Mouse (Mus musculus): Measurements from ENCODE around the gene Zcrb1.
"Not testable (repeated sequence)": the region's sequence is repeated elsewhere in the genome, so short reads cannot be mapped to it uniquely, and the experiment has no call there.

The Zcrb1 gene

DNA sequence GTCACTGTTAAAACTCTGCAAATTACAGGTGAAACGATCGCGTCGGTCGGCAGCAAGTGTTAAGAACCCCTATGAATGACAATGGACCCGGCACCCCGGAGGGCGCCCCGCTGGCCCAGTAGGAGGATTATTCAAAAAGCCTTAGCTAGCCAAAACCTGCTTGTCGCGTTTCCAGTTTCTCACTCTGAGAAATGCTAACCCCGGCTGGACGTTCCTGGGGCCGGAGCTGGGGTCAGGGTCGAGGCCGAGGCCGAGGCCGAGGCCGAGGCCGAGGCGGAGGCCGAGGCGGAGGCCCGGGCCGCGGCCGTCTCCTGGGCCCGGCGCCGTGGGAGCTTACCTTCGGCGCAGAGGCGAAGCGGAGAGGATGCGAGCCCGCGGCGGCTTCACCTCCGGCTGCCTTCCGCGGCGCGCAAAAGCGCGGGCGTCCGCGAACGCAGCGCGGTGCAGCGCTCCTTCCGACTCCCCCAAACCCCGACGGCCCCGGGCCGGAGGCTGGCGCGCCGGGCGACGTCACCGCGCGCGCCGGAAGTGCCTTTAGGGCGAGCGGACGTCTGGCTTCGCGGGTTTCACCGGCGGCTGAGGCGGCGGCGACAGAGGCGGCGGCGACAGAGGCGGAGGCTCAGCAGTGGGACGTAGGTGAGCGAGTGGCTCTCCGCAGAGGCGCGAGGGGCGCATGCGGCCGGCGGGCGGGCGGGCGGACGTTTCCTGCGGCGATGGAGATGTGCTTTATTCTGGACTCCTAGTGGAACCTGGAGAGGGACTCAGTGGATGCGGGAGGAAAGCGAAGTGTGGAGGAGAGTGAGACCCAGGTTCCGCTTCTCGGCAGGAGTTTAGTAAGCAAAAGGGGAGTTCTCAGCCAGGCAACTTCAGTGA is at the start of gene Zcrb1, which contains the start of gene Pphln1:
Gene Zcrb1 (minus strand): TSS at position 509 of the 873 bp plus-strand sequence.
Gene Pphln1 (plus strand): TSS at position 525 of the 873 bp plus-strand sequence.
- DNase-seq: peak; percentile 86 to 91

DNA sequence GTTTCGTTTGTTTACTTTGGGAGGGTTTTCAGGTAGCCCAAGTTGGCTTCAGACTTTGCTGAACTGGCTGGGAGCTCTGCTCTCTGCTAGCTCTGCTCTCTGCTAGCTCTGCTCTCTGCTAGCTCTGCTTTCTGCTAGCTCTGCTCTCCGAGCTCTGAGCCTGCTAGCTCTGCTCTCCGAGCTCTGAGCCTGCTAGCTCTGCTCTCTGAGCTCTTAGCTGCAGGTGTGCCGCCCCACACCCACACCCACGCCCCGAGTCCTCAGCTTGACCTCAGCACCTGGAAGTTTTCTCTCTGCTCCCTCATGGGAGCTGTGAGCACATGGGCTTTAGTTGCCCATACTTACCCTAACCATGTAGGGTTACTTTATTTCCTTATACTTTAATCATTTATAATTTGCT is 45.5 kb upstream of the Zcrb1 start:
- DNase-seq: no peak

DNA sequence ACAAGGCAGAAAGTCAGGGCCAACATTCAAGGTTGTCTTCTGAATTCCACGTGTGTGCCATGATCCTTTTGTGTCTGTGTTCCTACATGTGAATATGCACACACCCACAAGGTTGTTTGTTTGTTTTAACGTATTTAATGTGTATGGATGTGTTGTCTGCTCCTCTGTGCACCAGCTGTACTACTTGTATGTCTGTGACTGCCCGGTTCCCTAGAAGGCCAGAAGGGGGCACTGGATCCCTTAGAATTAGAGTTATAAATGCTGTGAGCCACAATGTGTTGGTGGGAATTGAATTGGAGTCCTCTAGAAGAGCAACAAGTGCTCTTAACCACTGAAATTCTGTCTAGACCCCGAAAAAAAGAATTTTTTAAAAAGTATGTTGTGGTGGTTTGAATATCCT is 44.1 kb upstream of the Zcrb1 start:
- peak in 1 of 2 experiments; percentile 13 for DNase-seq

DNA sequence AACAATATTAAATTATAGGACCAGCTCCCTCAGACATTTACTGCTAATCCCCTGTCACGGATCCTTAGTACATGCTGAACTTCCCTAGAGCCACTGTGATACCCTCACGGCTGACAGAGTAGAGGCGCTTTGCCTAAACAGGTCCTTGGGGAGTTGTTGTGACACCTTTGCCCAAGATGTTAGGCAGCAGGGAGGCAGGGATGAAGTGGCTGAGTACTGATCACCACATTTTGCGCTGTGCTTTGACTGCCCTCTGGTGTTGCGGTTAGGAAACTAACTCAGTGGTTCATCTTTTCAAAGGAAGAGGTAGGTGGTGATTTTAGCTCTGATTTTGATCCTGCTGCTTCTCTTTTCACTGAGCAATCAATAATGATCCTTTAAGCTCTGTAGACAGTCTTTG is 40.5 kb upstream of the Zcrb1 start:
- peak; percentile 73 to 75 for DNase-seq

DNA sequence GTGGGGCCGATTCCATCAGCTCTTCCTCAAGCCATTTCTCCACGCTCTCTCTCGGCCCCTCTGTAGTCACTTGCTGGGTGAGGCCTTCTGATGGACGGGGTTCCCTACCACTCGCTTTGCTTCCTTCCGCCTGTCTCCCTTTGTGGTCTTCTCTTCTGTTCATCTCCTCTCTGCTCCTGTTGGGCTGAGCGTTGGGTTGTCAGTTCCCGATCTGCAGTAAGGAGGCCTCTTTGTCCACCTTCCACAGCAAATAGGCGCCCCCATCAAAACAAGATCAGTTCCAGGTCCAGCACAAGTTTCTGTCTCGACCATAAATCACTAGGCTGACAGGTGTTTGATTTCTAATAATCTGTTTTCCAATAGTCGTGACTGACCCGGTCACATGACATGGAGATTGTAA is 37.9 kb upstream of the Zcrb1 start:
- no peak for DNase-seq

DNA sequence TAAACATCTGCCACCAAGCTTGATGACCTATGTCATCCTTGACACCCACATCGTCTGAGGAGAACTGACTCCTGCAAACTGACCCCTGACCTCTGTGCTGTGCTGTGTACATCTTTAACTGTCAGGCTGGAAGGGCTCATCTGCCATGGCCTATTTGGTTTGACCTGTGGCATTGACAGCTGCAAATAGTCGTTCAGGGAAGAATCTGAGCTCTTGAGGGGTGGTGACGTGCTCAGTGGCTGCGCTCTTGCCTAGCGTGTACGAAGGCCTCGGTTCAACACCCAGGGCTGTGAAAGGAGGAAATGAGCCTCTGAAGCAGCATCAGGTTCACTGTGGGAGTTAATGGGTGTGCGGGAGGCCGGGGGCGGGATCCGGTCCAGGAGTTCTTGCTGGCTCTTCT is 35.7 kb upstream of the Zcrb1 start:
- DNase-seq: peak; percentile 44 to 65

DNA sequence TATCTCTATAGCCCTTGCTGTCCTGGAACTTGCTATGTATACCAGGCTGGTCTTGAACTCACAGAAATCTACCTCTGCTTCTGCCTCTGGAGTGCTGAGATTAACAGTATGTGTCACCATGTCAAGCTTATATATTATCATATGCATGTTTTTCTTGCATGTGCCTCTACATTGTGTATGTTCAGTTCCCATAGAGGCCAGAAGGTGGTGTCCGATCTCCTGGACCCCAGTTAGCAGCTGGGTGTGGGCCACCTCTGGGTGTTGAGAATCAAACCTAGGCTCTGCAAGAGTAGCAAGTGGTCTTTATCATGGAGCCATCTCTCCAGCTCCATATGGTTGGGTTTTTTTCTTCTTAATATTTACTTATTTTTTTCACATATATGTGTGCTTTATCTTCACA is 24.4 kb upstream of the Zcrb1 start:
- DNase-seq: no peak

DNA sequence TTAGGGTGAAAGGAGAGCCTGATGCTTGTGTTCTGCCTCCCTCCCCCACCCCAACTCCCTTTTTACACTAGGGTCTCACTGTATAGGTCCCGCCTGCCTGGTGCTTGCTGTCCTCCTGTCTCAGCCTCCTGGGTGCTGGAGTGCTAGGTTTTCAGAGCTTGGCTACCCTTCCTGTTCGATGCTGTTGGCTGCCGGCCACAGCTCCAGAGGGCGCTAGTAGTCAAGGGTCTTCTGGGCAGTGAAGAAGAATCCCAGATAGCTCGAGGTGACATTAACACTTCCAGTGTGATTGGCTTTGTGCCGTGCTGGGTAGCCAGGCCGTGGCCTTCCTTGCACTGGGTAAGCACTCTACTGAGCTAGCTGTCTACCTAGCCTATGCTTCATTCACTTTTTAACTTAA is 22.5 kb upstream of the Zcrb1 start:
- peak in 1 of 2 experiments; percentile 21 for DNase-seq

DNA sequence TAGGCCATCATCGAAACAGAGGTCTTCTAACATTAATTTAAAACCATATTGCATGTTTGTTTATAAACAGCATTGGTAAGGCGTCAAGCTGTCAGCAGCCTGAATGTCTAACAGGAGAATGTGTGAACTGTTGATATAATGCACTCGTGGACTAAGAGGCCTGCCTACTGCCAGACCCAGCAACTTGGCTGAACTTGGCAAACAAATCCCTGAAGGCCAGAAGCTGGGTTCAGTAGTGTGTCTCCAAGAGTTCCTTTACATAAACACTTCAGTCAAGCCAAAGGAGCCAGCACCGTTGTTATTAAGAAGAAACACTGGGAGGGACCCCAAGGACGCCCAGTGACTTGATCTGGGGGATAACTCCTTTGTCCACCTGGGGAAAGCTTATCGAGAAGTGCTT is 18.2 kb upstream of the Zcrb1 start:
- DNase-seq: no peak

DNA sequence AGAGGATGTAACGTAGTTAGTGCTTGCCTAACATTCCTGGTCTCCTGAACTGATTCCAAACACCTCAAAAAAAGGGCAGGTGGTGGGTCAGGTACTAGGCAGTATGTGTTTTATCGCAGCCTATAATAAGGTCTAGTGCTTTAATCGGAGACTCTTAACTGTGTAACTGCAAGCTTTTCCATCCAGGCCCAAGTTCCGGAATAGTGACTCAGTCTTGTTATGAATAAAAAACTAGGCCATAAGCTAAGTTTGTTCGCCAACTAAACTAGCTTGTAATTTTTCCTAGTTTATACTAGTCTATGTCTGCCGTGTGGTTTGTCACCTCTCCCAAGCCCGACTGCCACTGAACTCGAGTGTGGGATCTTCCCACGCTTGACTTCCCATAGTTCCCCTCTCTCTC is 16.3 kb upstream of the Zcrb1 start:
- no peak for DNase-seq

DNA sequence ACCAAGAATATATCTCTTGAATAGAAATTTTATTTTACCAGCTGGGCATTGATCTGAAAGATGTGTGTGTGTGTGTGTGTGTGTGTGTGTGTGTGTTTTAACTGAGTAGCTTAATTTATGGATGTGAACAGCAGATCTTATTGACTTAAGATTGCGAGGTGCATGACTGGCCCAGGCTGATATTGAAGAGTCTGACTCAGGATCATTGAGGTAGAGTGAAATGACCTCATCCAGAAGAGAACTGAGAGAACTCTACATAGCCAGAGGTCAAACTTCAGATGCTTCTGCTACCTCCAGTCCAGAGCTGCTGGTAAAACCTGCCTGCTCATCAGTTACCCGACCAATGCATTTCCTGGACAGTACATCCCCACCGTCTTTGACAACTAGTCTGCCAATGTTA is 14.3 kb upstream of the Zcrb1 start:
- DNase-seq: no peak

DNA sequence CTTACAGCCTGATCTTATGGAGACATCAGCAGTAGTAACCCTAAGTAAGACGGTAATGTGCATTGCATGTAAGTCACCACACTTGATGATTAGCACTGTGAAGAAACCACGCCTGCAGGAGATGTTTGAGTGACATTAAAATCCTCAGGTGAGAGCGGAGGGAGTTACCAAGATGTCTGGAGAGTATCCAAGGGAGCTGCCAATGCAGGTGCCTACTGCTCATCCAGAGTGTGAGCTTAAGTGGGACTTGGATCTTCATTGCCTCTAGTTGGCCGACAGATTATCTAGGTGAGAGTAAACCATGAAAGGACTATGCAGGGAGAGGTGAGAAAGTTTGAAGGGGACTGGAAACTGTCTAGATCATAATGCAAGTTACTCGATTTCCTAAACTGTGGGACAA is 8.4 kb upstream of the Zcrb1 start:
- DNase-seq: no peak

DNA sequence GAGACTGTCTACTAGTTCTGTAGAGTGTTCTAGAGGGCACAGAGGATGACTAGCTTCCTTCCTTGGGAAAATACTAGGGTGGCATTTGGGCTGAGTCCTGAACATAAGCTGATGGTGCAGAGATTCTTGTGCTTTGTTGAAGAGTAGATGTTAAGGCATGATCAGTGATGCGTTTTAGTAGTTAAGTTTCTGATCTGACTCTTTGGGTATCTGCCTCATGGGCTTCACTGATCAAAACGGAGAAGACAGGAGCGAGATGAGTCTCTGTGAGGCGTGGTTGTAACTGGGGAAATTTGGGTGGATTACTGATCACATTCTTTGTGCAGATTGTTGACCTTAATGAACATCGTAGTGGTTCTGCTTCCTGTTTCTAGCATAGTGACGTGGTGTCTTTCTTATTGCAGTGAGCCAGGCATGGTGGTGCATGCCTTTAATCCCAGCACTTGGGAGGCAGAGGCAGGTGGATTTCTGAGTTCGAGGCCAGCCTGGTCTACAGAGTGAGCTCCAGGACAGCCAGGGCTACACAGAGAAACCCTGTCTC is 7.4 kb upstream of the Zcrb1 start:
- no peak for DNase-seq

DNA sequence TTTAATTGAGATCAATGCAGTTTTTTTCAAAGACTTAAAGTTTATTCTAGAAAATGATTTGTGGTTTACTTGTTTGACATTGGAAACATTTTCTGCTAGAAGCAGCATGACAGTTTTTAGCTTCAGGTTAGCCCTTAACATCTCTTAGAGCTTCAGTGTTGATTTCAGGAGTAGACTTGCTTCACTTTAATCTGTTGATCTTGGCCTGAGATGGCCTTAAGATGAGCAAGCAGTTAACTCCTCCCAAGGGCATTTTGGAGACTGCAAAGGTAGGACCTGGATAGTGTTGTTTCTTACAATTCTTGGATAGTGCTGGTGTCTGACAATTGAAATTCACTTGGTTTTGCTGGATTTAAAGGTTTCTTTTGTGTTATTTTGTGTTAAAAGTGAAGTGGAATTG is 6.7 kb upstream of the Zcrb1 start:
- DNase-seq: no peak

DNA sequence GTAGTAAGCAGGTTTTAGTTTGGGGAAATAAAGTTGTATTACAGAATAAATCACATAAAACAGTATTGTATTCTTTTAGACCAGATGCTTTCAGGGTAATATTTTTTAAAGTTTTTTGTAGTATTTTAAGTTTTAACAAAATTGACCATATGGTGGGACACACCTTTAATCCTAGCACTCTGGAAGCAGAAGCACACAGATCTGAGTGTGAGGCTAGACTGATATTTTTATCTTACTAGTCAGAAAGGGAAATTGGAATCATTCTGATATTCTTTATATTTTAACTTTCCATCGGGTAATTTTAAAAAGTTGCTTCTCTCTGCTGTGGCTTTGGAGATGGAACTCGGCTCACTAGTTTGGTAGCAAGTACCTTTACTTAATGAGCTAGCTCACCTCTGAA is 4.6 kb upstream of the Zcrb1 start:
- DNase-seq: no peak

DNA sequence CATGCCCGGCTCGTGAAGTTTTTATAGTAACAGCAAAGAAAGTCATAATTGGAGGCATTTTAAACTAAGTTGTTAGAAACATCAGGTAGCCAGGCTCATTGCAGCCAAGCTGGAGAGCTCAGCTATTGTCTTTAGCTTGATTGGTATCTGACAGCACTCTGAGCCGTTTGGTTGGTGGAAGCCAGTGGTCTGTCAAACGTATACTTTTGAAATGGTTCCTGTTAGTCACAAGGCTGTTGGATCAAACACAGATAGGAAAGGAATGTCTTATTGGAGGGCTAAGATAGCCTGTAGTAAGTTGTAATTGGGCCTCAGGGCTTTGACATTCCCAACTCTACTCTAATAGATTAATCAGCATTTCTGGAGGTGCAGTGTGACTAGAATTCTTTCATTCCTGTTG is 3.3 kb upstream of the Zcrb1 start:
- DNase-seq: no peak

DNA sequence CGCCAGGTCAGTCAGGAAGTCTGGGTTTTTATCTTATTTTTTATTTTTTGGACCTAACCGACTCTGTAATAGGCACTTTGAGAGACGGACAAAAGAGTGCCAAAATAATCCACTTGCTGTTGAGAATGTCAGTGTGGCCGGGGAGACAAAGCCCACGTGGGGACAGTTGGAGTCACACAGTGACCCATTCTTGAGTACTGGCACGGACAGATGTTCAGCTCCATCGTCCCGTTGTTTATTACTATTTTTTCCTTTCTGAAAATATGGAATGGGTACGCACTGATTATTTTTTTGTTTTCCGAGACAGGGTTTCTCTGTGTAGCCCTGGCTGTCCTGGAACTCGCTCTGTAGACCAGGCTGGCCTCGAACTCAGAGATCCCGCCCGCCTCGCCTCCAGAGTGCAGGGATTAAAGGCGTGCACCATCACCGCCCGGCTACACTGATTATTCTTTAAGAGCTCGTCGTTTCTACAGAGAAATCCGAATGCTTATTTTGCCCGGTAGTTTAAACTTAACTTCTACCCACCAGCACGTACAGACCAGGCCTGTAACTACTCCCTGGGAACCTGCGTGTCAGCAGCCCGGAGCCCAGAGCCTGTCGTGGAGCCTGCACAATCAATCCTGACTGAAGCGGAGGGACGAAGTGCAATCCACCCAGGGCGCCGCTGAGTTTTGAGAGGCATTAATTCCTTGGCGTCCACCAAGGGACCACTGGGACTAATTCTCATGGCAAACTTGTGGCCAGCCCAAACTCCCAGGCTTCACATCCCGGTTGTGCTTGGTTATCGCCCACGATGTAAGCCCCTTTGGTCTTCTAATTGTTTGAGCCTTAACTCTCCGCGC is 786 bp upstream of the Zcrb1 start:
- peak; percentile 25 to 34 for DNase-seq

DNA sequence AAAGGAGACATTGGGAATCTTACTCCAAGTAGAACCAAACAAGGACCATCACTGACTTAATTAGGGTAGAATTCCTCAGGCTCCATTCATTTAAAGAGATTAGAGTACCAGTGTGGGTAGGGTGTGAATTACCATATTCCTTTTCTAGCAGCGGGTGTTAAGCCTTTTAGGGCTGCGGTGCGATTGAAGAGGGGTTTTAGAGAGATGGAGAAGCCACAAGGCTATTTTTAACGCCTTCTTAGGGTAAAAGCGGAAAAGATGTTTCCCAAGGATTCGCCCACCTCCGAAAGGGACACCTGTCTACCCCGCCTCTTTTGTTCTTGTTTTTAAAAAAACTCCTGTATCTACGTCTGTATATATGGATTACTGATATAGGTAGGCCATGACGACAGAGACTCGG is 865 bp downstream of the Zcrb1 start:
- DNase-seq: no peak

DNA sequence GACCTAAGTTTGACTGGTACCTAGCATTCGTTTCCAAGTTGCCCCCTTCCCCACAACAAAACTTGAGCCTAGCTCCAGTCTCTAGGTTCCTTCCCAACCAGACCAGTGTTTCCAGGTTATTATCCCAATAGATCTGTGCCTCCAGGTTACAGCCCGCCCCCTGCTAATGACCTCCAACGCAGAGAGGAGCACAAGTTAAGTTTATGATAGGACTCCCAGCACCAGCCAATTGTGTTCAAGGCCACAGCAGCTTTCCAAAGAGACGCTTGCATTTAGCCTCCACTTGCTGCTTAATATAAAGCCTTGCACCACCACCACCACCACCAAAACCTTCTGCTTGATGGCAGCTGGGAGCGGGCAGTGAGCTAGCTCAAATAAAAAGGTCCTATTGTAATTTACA is 16.8 kb downstream of the Zcrb1 start:
- no peak for DNase-seq

DNA sequence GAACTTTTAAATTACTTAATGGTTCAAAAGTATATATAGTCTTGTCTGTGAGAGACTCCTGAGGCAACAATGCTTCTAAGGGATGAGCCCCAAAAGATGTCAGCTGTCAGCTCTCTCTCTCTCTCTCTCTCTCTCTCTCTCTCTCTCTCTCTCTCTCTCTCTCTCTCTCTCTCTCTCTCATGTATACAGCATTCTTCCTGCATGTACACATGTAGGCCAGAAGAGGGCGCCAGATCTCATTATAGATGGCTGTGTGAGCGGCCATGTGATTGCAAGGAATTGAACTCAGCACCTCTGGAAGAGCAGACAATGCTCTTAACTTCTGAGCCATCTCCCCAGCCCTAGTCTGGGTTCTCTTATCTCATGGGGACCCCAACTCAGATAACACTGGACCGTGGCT is 19.0 kb downstream of the Zcrb1 start:
- DNase-seq: no peak

DNA sequence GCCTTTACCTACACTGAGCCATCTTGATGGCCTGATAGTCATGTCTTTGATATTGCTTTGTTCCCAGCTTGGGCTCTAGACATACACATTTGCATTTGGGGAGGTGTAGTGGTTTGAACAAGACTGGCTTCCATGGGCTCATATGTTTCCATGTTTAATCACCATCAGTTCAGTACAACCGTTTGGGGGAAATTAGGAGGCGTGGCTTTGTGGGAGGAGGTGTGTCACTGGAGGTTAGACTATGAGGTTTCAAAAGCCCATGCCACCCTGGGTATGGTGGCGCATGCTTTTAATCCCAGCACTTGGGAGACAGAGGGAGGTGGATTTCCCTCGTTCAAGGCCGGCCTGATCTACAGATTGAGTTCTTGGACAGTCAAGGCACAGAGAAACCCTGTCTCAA is 22.4 kb downstream of the Zcrb1 start:
- no peak for DNase-seq

DNA sequence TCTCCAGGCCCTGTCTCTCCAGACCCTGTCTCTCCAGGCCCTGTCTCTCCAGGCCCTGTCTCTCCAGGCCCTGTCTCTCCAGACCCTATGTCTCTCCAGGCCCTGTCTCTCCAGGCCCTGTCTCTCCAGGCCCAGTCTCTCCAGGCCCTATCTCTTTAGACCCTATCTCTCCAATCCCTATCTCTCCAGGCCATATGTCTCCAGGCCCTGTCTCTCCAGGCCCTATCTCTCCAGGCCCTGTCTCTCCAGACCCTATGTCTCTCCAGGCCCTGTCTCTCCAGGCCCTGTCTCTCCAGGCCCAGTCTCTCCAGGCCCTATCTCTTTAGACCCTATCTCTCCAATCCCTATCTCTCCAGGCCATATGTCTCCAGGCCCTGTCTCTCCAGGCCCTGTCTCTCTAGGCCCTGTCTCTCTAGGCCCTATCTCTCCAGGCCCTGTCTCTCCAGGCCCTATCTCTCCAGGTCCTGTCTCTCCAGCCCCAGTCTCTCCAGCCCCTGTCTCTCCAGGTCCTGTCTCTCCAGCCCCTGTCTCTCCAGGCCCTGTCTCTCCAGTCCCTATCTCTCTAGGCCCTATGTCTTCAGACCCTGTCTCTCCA is 25.5 kb downstream of the Zcrb1 start:
- not testable (repeated sequence) for DNase-seq

DNA sequence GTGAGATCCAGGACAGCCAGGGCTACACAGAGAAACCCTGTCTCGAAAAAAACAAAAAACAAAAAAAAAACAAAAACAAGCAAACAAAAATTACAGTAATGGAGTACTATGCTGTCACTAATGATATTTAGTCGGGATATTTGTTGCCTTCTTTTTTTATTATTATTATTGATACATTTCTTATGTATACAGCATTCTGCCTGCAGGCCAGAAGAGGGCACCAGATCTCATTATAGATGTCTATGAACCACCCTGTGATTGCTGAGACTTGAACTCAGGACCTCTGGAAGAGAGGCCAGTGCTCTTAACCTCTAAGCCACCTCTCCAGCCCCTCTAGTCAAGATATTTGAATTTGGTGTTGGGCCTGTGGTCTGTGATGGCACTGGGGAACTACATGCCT is 26.3 kb downstream of the Zcrb1 start:
- no peak for DNase-seq
